Mouse (Mus musculus) CH12.LX (cell line): ENCODE measurements at regions not wholly inside any gene's neighbourhood (a gene's known extent, or its start where the extent isn't known, plus 50 kb on each side); places are given as distances from the start of the nearest gene placed in this dataset.

Experiments used
- DNase-seq: peaks from one replicate; pipeline ENCODE4 v3.0.0-alpha.2; 2013; ENCODE audit errors: extremely low read depth
- H3K27ac ChIP-seq: 2 replicates; pipeline ENCODE4 v1.5.1; 2012; ENCODE audit warnings: low read depth, mild to moderate bottlenecking, control low read depth, moderate library complexity; ENCODE audit not compliant: insufficient read depth
- H3K27me3 ChIP-seq: replicated peaks from 2 replicates; pipeline ENCODE3; 2012; ENCODE audit warnings: inconsistent platforms
- H3K36me3 ChIP-seq, 2 experiments: replicated peaks in 1 of 2; 2 replicates each; pipeline versions ENCODE3 to v1.6.1; 2012; ENCODE audit warnings: inconsistent platforms in 1 of 2, low read length in 1 of 2, mild to moderate bottlenecking in 1 of 2, mixed read lengths in 1 of 2, moderate library complexity in 1 of 2; ENCODE audit not compliant: control insufficient read depth in 1 of 2, insufficient read depth in 1 of 2
- H3K4me1 ChIP-seq, 2 experiments: 2 replicates each; pipeline ENCODE4 v1.6.1; 2012; ENCODE audit warnings: inconsistent platforms in 1 of 2, moderate library complexity in 1 of 2; ENCODE audit not compliant: insufficient read depth in 2 of 2, control insufficient read depth in 1 of 2
- H3K4me2 ChIP-seq: 2 replicates; pipeline ENCODE4 v1.6.1; 2012; ENCODE audit warnings: low read depth, mild to moderate bottlenecking, control low read depth; ENCODE audit not compliant: poor library complexity, insufficient read depth, severe bottlenecking
- H3K4me3 ChIP-seq, 3 experiments: fragments of 150-350 bp in 1 of 3; sonication (generic) in 1 of 3; replicated peaks in 1 of 3; 2 replicates each; pipeline versions ENCODE3 to v1.5.1; 2011 to 2012; ENCODE audit warnings: low read depth in 2 of 3, low read length in 2 of 3, mild to moderate bottlenecking in 2 of 3, moderate library complexity in 2 of 3, control low read depth in 1 of 3, improper control_type of control experiment in 1 of 3, inconsistent platforms in 1 of 3, mixed read lengths in 1 of 3; ENCODE audit not compliant: poor library complexity in 1 of 3
- H3K79me2 ChIP-seq: replicated peaks from 2 replicates; pipeline ENCODE4 v1.6.1; 2012; ENCODE audit warnings: mild to moderate bottlenecking, moderate library complexity; ENCODE audit not compliant: control insufficient read depth, poor library complexity, insufficient read depth, severe bottlenecking; ENCODE audit errors: extremely low read depth
- H3K9ac ChIP-seq: 2 replicates; pipeline ENCODE4 v1.6.1; 2012; ENCODE audit warnings: low read depth, mild to moderate bottlenecking, control low read depth, moderate library complexity; ENCODE audit not compliant: insufficient read depth
- H3K9me3 ChIP-seq: replicated peaks from 2 replicates; pipeline ENCODE3; 2012; ENCODE audit warnings: low read length, inconsistent platforms, mixed read lengths
- CHD2 ChIP-seq: IDR thresholded peaks from 2 replicates; pipeline ENCODE4 v1.6.1; 2011; ENCODE audit warnings: low read length, improper control_type of control experiment
- ETS1 ChIP-seq: conservative IDR thresholded peaks from 2 replicates; pipeline ENCODE4 v1.6.1; 2012; ENCODE audit warnings: low read depth, mild to moderate bottlenecking, inconsistent platforms, low read length, improper control_type of control experiment, moderate library complexity
- GABPA ChIP-seq: IDR thresholded peaks from 2 replicates; pipeline ENCODE4 v1.6.1; 2012; ENCODE audit warnings: low read depth, low read length, improper control_type of control experiment, inconsistent platforms; ENCODE audit not compliant: insufficient replicate concordance
- HCFC1 ChIP-seq: IDR thresholded peaks from 2 replicates; pipeline ENCODE4 v1.6.1; 2012; ENCODE audit warnings: low read depth, mild to moderate bottlenecking, inconsistent platforms, low read length, improper control_type of control experiment
- JUN ChIP-seq: IDR thresholded peaks from 2 replicates; pipeline ENCODE4 v1.6.1; 2011; ENCODE audit warnings: low read depth, mild to moderate bottlenecking, low read length, improper control_type of control experiment, moderate library complexity; ENCODE audit not compliant: insufficient read depth
- JUND ChIP-seq: conservative IDR thresholded peaks from 2 replicates; pipeline ENCODE4 v1.6.1; 2011; ENCODE audit warnings: low read depth, low read length, improper control_type of control experiment
- KAT2A ChIP-seq: IDR thresholded peaks from 2 replicates; pipeline ENCODE4 v1.6.1; 2012; ENCODE audit warnings: low read length, improper control_type of control experiment, inconsistent platforms; ENCODE audit not compliant: insufficient replicate concordance
- MAFK ChIP-seq: IDR thresholded peaks from 2 replicates; pipeline ENCODE4 v1.6.1; 2011; ENCODE audit warnings: low read length, improper control_type of control experiment; ENCODE audit not compliant: insufficient replicate concordance
- MAX ChIP-seq: IDR thresholded peaks from 2 replicates; pipeline ENCODE4 v1.6.1; 2011; ENCODE audit warnings: low read length, improper control_type of control experiment
- MEF2A ChIP-seq: IDR thresholded peaks from 2 replicates; pipeline ENCODE4 v1.6.1; 2014; ENCODE audit warnings: low read depth, mild to moderate bottlenecking, inconsistent platforms, low read length, improper control_type of control experiment, borderline replicate concordance
- MXI1 ChIP-seq: IDR thresholded peaks from 2 replicates; pipeline ENCODE4 v1.6.1; 2011; ENCODE audit warnings: mild to moderate bottlenecking, low read depth, low read length, improper control_type of control experiment
- POLR2A ChIP-seq: IDR thresholded peaks from 2 replicates; pipeline ENCODE4 v1.6.1; 2011; ENCODE audit warnings: low read depth, mild to moderate bottlenecking, improper control_type of control experiment, low read length
- RAD21 ChIP-seq: IDR thresholded peaks from 2 replicates; pipeline ENCODE4 v1.6.1; 2011; ENCODE audit warnings: low read depth, mild to moderate bottlenecking, low read length, improper control_type of control experiment, moderate library complexity
- RCOR1 ChIP-seq: conservative IDR thresholded peaks from 2 replicates; pipeline ENCODE4 v1.6.1; 2012; ENCODE audit warnings: low read depth, mild to moderate bottlenecking, inconsistent platforms, low read length, improper control_type of control experiment
- SMC3 ChIP-seq: IDR thresholded peaks from 2 replicates; pipeline ENCODE4 v1.6.1; 2011; ENCODE audit warnings: low read depth, low read length, improper control_type of control experiment
- TBP ChIP-seq: conservative IDR thresholded peaks from 2 replicates; pipeline ENCODE4 v1.6.1; 2011; ENCODE audit warnings: low read depth, low read length, improper control_type of control experiment
- TCF12 ChIP-seq: IDR thresholded peaks from 2 replicates; pipeline ENCODE4 v1.6.1; 2014; ENCODE audit warnings: low read depth, mild to moderate bottlenecking, inconsistent platforms, low read length, improper control_type of control experiment
- USF2 ChIP-seq: conservative IDR thresholded peaks from 2 replicates; pipeline ENCODE4 v1.6.1; 2011; ENCODE audit warnings: low read depth, low read length, improper control_type of control experiment
- ZMIZ1 ChIP-seq: IDR thresholded peaks from 2 replicates; pipeline ENCODE4 v1.6.1; 2012; ENCODE audit warnings: low read depth, mild to moderate bottlenecking, inconsistent platforms, low read length, improper control_type of control experiment
- dilution Hi-C: fragments of 300-500 bp; cut with MboI; formaldehyde crosslinking; loops from 2 replicates; pipeline ENCODE4 v1.14.3; 2020; ENCODE audit warnings: low sequenced_read_pairs; ENCODE audit not compliant: extremely low pct_unique_long_range_greater_than_20kb, extremely low pct_ligation_motif_present
- in situ Hi-C: fragments of 300-500 bp; cut with MboI; formaldehyde crosslinking; loops from 3 replicates; pipeline ENCODE4 v1.14.3; 2019; ENCODE audit warnings: low sequenced_read_pairs, low pct_ligation_motif_present, low pct_unique_long_range_greater_than_20kb, mixed read lengths

- TF ChIP-seq SMC3 (no peak), RCOR1 (no peak), HCFC1 (no peak), JUND (no peak), ZMIZ1 (no peak), POLR2A (no peak), MXI1 (no peak), JUN (no peak), RAD21 (no peak), MAFK (no peak), USF2 (no peak), CHD2 (no peak), TBP (no peak), GABPA (no peak), ETS1 (no peak), TCF12 (no peak), KAT2A (no peak), MEF2A (no peak)
- Histone ChIP-seq H3K4me1 (peaks cover 0 to 3% of the 10 kb centered on the region in 2 experiments; a peak in 2 of 4 replicates), H3K4me3 (no peak overlapping the region), H3K27me3 (peaks cover 2% of the 10 kb centered on the region), H3K36me3 (no peaks in the 10 kb centered on the region), H3K9me3 (no peaks in the 10 kb centered on the region), H3K27ac (no peak overlapping the region), H3K9ac (no peak overlapping the region), H3K79me2 (no peaks in the 10 kb centered on the region), H3K4me2 (no peak overlapping the region)
- no peak for DNase-seq
- in situ Hi-C loops (no loop called here), dilution Hi-C loops (no loop called here)
Measured at GRCm38 (mm10) chr6:127320600-127320999, 126.0 kb upstream of the Parp11 start.

GRCm38 (mm10) chr6:127321031-127321430 lies 125.6 kb upstream of the Parp11 start:
- no peak for DNase-seq
- Histone ChIP-seq H3K4me2 (no peak overlapping the region), H3K27me3 (peaks cover 6% of the 10 kb centered on the region), H3K79me2 (no peaks in the 10 kb centered on the region), H3K9ac (no peak overlapping the region), H3K36me3 (no peaks in the 10 kb centered on the region), H3K4me3 (no peak overlapping the region), H3K27ac (no peak overlapping the region), H3K4me1 (peaks cover 0 to 7% of the 10 kb centered on the region in 2 experiments; a peak in 2 of 4 replicates), H3K9me3 (no peaks in the 10 kb centered on the region)
- dilution Hi-C loops, result no loop called here
- in situ Hi-C loops, result no loop called here
- TF ChIP-seq JUND (no peak), JUN (no peak), MAX (no peak)
